Mouse (Mus musculus) embryonic facial prominence, embryonic 13.5 days (tissue): ENCODE data around the gene Pin4. TPM values are rescaled to one million over a fixed set of nuclear protein-coding genes. Genes with fewer than 3 reads are reported as not detected.

ENCODE experiments used
- ATAC-seq: fragments of 200-750 bp; cut with Nextera tagmentation; 2 replicates; pipeline ENCODE4 v1.8.0; 2017; ENCODE audit warnings: low read depth; ENCODE audit not compliant: insufficient number of reproducible peaks, insufficient read depth, low FRiP score, low TSS enrichment
- H3K27ac ChIP-seq: fragments of 300-500 bp; sonication (generic); 2 replicates; pipeline ENCODE4 v1.5.1; 2015; ENCODE audit warnings: moderate library complexity, mild to moderate bottlenecking, inconsistent platforms
- H3K27me3 ChIP-seq: fragments of 300-500 bp; sonication (generic); 2 replicates; pipeline ENCODE4 v1.6.1; 2015; ENCODE audit warnings: mild to moderate bottlenecking, inconsistent platforms
- H3K36me3 ChIP-seq: fragments of 300-500 bp; sonication (generic); 2 replicates; pipeline ENCODE4 v1.6.1; 2015; ENCODE audit warnings: mild to moderate bottlenecking, inconsistent platforms
- H3K4me1 ChIP-seq: fragments of 300-500 bp; sonication (generic); 2 replicates; pipeline ENCODE4 v1.6.1; 2015; ENCODE audit warnings: inconsistent platforms
- H3K4me2 ChIP-seq: fragments of 300-500 bp; sonication (generic); 2 replicates; pipeline ENCODE4 v1.6.1; 2015; ENCODE audit warnings: moderate library complexity, mild to moderate bottlenecking, inconsistent platforms
- H3K4me3 ChIP-seq: fragments of 300-500 bp; sonication (generic); 2 replicates; pipeline ENCODE4 v1.5.1; 2015; ENCODE audit warnings: mild to moderate bottlenecking, inconsistent platforms
- H3K9ac ChIP-seq: fragments of 300-500 bp; sonication (generic); 2 replicates; pipeline ENCODE4 v1.6.1; 2015; ENCODE audit warnings: mild to moderate bottlenecking, inconsistent platforms
- H3K9me3 ChIP-seq: fragments of 300-500 bp; sonication (generic); 2 replicates; pipeline ENCODE4 v1.6.1; 2016; ENCODE audit warnings: inconsistent platforms
- WGBS: fragments of 180-500 bp; shearing (Covaris S2); methylation state at CpG from one replicate; pipeline ENCODE4 v1.1.7; 2015; ENCODE audit warnings: mixed read lengths; 5-methylcytosine and 5-hydroxymethylcytosine counted together
- polyA plus RNA-seq: library from polyadenylated mRNA; unstranded; fragments of >200 nt; fragmentation: Nextera tagmentation; extraction: Ambion mirVana; gene quantifications from 2 replicates; pipeline ENCODE4 v1.2.1, GENCODE M21; 2015

The Pin4 gene
- 69.1 and 81.5 TPM in 2 replicates for polyA plus RNA-seq

DNA sequence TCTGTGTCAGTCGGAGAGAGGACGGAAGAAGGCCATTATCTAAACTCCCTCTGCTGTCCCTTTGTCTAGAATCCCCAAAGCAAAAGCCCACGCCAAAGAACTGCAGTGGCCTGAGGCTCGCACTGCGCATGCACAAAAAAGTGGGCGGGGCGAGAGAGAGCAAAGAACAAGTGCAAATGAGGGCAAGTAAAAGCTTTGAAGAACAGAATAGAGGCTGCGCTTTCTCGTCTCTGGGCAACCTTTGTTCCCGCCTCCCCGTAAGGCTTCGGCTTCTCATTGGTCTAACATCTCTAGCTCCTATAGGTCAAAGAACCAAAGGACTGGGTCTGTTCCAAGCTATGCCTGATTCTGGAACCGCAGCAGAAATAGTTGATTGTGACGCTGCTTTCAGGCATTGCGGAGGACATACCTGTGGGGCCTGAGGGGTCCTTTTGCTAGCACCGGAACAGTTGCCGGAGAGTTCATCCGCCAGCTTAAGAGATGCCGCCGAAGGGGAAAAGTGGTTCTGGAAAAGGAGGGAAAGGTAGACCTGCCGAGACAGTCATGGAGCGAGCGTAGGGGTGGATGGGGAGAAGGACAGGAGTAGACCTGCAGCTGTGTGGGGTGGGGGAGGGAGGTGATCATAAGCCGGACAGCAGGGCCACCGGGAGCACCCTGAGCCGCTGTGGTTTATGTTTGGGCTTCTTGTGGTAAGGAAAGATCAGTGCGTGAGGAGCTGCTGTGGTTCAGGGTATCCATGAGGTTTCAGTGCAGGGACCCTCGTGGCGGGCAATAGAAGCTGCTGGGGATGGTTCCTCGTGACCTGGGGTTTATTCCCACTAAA, at the start of gene Pin4:
Gene Pin4 (plus strand): TSS at position 406 of the 823 bp plus-strand sequence.
- Histone ChIP-seq H3K4me3 (peak within 1 kb of the TSS; percentile 62), H3K9me3 (no peaks in the 10 kb centered on the region), H3K4me1 (no peaks in the 10 kb centered on the region), H3K4me2 (peak within 1 kb of the TSS; percentile 64), H3K27me3 (peaks cover 4% of the 10 kb centered on the region), H3K9ac (peak within 1 kb of the TSS; percentile 76), H3K27ac (peak within 1 kb of the TSS; percentile 55), H3K36me3 (peaks cover 6% of the 10 kb centered on the region)
- WGBS = 20% methylated on average over 30 of the region's 30 CpGs
- ATAC-seq = peak; percentile 99

- no peaks in the 10 kb centered on the region for H3K36me3 ChIP-seq
- peak within 1 kb of the TSS; percentile 78 for H3K27ac ChIP-seq
- peaks cover 11% of the 10 kb centered on the region for H3K4me1 ChIP-seq
- H3K9me3 ChIP-seq = no peaks in the 10 kb centered on the region
- H3K9ac ChIP-seq = peak within 1 kb of the TSS; percentile 72
- H3K27me3 ChIP-seq = peaks cover 50% of the 10 kb centered on the region
- peak within 1 kb of the TSS; percentile 53 for H3K4me3 ChIP-seq
- peak within 1 kb of the TSS; percentile 67 for H3K4me2 ChIP-seq
- WGBS = 28% methylated on average over 52 of the region's 61 CpGs
- peak; percentile 84 for ATAC-seq
These were observed 48.4 kb upstream of the Pin4 start, which contains the start of gene Rtl5 for GRCm38 (mm10) chrX:102070591-102071471. Gene Rtl5 (minus strand): TSS chrX:102071304.

- peaks cover 49% of the 10 kb centered on the region for H3K27me3 ChIP-seq
- H3K9me3 ChIP-seq = no peaks in the 10 kb centered on the region
- no peak for ATAC-seq
- H3K27ac ChIP-seq = peak overlapping the region; percentile 78
- 27% methylated on average over 2 of the region's 2 CpGs for WGBS
- no peaks in the 10 kb centered on the region for H3K36me3 ChIP-seq
- peak overlapping the region; percentile 53 for H3K4me3 ChIP-seq
- H3K9ac ChIP-seq = peak overlapping the region; percentile 72; the same call in 1 of the 2 replicates
- H3K4me2 ChIP-seq = peak overlapping the region; percentile 67
- peaks cover 8% of the 10 kb centered on the region for H3K4me1 ChIP-seq
These were observed 47.7 kb upstream of the Pin4 start for GRCm38 (mm10) chrX:102071517-102071916.

- Histone ChIP-seq H3K27ac (no peak overlapping the region), H3K27me3 (peaks cover 45% of the 10 kb centered on the region), H3K4me3 (no peak overlapping the region), H3K4me2 (no peak overlapping the region), H3K4me1 (peaks cover 8% of the 10 kb centered on the region), H3K9ac (no peak overlapping the region), H3K36me3 (peaks cover 12% of the 10 kb centered on the region; the same call in 1 of the 2 replicates), H3K9me3 (no peaks in the 10 kb centered on the region)
- WGBS = 87% methylated on average over 14 of the region's 14 CpGs
- ATAC-seq = no peak
These were observed 45.5 kb upstream of the Pin4 start for GRCm38 (mm10) chrX:102073605-102074325.

DNA sequence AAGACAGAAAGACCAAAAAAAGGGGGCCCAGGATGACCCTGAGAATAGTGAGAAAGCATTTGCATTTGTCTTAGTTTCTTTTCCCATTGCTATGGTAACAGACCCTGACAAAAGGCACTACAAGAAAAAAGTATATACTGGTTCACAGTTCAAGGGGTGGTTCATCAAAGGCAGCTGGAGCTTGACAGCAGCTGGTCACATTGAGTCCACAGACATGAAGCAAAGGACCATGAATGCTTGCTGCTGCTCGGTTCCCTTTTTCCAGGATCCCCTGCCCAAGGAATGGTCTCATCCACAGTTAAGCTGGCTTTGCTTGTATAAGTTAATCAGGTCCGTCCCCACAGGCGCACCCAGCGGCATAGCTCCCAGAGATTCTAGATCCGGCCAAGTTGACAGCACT, 44.8 kb upstream of the Pin4 start:
- Histone ChIP-seq H3K27me3 (peaks cover 50% of the 10 kb centered on the region), H3K4me2 (no peak overlapping the region), H3K4me3 (no peak overlapping the region), H3K9ac (no peak overlapping the region), H3K9me3 (no peaks in the 10 kb centered on the region), H3K4me1 (peaks cover 8% of the 10 kb centered on the region), H3K27ac (no peak overlapping the region), H3K36me3 (peaks cover 12% of the 10 kb centered on the region; the same call in 1 of the 2 replicates)
- 86% methylated on average over 5 of the region's 5 CpGs for WGBS
- no peak for ATAC-seq

GRCm38 (mm10) chrX:102075158-102075557, 44.1 kb upstream of the Pin4 start:
- Histone ChIP-seq H3K36me3 (peaks cover 12% of the 10 kb centered on the region; the same call in 1 of the 2 replicates), H3K4me1 (peaks cover 3% of the 10 kb centered on the region), H3K9ac (no peak overlapping the region), H3K9me3 (no peaks in the 10 kb centered on the region), H3K4me3 (no peak overlapping the region), H3K4me2 (no peak overlapping the region), H3K27me3 (peaks cover 44% of the 10 kb centered on the region), H3K27ac (no peak overlapping the region)
- WGBS = 63% methylated on average over 4 of the region's 4 CpGs
- no peak for ATAC-seq

DNA sequence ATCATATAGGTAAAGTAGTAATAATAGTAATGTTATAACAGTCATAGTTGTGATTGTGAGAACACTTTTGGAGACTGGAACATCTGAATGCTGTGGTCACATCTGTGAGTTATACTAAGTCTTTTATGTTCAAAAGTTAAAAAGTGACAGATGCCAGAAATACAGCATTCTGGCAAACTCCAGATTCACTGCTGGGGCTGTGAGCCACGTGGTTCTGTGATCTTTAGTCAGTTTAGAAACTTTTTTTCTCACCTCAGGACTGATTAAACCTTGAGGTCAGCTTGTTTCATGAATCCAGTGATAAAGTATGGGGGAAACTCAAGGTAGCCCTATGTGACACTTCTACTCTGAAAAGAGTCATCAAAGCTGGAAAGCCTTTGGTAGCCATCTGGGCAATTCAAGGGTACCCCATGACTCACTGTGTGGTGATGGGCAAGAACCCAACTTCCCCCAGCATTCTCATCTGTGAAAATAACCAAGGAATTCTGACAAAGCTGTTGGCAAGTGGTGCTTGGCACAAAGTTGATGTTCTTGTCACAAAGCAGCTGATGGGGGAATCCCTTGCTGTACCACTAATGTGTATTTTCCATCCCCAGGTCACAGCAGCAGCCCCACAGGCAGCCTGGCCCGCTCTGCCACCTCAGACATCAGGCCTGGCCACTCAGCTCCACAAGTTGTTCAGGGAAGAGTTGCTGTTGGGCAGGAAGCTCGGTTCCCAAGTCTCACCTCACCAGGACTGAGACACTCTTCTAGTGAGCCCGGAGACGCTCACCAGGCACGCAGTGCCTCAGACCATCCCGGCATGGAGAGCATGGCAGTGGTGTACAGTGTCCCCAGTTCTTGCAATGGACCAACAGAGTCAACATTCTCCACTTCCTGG, 42.1 kb upstream of the Pin4 start:
- peaks cover 29% of the 10 kb centered on the region for H3K27me3 ChIP-seq
- no peak overlapping the region for H3K9ac ChIP-seq
- no peak overlapping the region for H3K4me3 ChIP-seq
- ATAC-seq = no peak
- WGBS = 80% methylated on average over 7 of the region's 7 CpGs
- H3K9me3 ChIP-seq = no peaks in the 10 kb centered on the region
- no peak overlapping the region for H3K27ac ChIP-seq
- H3K4me2 ChIP-seq = no peak overlapping the region
- peaks cover 12% of the 10 kb centered on the region; the same call in 1 of the 2 replicates for H3K36me3 ChIP-seq
- H3K4me1 ChIP-seq = peaks cover 4% of the 10 kb centered on the region; the same call in 1 of the 2 replicates

DNA sequence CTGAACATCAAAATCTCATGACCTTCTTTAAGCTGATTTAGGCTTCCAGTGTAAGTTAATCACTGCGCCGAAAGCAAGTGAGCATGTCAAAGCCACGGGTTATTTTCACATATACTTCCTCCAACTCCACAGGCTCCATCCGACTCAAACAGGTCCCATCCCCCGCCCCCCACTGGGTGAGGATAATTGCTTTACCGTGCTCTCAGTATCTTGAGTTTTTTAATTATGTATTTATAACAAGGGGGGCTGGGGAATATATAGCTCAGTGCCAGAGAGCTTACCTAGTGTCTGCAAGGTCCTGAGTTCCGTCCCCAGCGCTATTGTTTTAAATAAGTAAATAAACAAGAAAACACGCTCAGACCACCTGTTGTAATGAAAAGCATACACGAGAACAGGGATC, 38.2 kb upstream of the Pin4 start:
- 60% methylated on average over 10 of the region's 10 CpGs for WGBS
- Histone ChIP-seq H3K4me1 (peaks cover 6% of the 10 kb centered on the region; the same call in 1 of the 2 replicates), H3K9ac (no peak overlapping the region), H3K4me3 (no peak overlapping the region), H3K36me3 (peaks cover 12% of the 10 kb centered on the region; the same call in 1 of the 2 replicates), H3K27me3 (peaks cover 20% of the 10 kb centered on the region; the same call in 1 of the 2 replicates), H3K4me2 (no peak overlapping the region), H3K27ac (no peak overlapping the region), H3K9me3 (no peaks in the 10 kb centered on the region)
- no peak for ATAC-seq

GRCm38 (mm10) chrX:102081573-102082279, 37.5 kb upstream of the Pin4 start:
- no peak overlapping the region for H3K9ac ChIP-seq
- H3K27me3 ChIP-seq = peaks cover 27% of the 10 kb centered on the region; the same call in 1 of the 2 replicates

DNA sequence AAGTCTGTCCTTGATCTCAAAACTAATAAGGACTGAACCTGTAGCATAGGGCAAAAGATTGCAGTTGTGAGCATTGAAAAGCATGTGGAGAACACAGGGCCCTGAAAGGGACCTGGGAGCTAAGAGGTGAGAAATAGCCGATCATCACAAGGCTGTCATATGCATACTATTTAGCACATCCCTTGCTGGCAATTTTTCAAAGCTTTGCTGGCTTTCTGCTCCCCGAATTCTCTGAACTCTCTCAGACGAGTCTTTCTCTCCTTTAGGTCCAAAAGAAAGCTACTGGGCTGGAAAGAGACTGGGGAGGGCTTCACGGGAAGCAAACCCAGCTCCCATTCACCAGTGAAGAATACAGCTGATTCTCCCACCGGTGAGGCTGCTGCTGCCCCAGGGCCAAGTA, 36.9 kb upstream of the Pin4 start:
- no peak overlapping the region for H3K4me3 ChIP-seq
- H3K4me2 ChIP-seq = no peak overlapping the region
- H3K27ac ChIP-seq = peak overlapping the region; percentile 39
- no peak for ATAC-seq
- peaks cover 12% of the 10 kb centered on the region; the same call in 1 of the 2 replicates for H3K36me3 ChIP-seq
- H3K9ac ChIP-seq = no peak overlapping the region
- peaks cover 6% of the 10 kb centered on the region; the same call in 1 of the 2 replicates for H3K4me1 ChIP-seq
- no peaks in the 10 kb centered on the region for H3K9me3 ChIP-seq
- 48% methylated on average over 5 of the region's 5 CpGs for WGBS
- peaks cover 33% of the 10 kb centered on the region; the same call in 1 of the 2 replicates for H3K27me3 ChIP-seq

More at GRCm38 (mm10) chrX:102081573-102082279, 37.5 kb upstream of the Pin4 start:
- H3K9me3 ChIP-seq = no peaks in the 10 kb centered on the region
- H3K4me1 ChIP-seq = peaks cover 6% of the 10 kb centered on the region; the same call in 1 of the 2 replicates
- peak overlapping the region; percentile 39 for H3K27ac ChIP-seq
- no peak overlapping the region for H3K4me3 ChIP-seq
- H3K4me2 ChIP-seq = no peak overlapping the region
- WGBS = 40% methylated on average over 7 of the region's 7 CpGs
- no peak for ATAC-seq
- peaks cover 12% of the 10 kb centered on the region; the same call in 1 of the 2 replicates for H3K36me3 ChIP-seq
